Mouse (Mus musculus) heart, adult 2 months (tissue): ENCODE data around the gene Mvb12b. TPM values are rescaled to one million over a fixed set of nuclear protein-coding genes. Genes with fewer than 3 reads are reported as not detected.
A peak's percentile ranks its signal among the peaks of the same experiment; 100 is the strongest.

Source experiments
- DNase-seq, 2 experiments: peaks; one replicate each; pipeline ENCODE4 v3.0.0; 2021
- H3K27ac ChIP-seq: fragments of 200-600 bp; 2 replicates; pipeline ENCODE4 v1.8.1; 2022
- H3K27me3 ChIP-seq: fragments of 200-500 bp; 2 replicates; pipeline ENCODE4 v1.6.1; 2012; ENCODE audit warnings: mild to moderate bottlenecking, low read length, inconsistent platforms, mixed read lengths; ENCODE audit not compliant: control insufficient read depth, insufficient read depth
- H3K36me3 ChIP-seq: fragments of 200-500 bp; 2 replicates; pipeline ENCODE4 v1.6.1; 2012; ENCODE audit warnings: low read length, inconsistent platforms; ENCODE audit not compliant: control insufficient read depth, insufficient read depth
- H3K4me1 ChIP-seq: fragments of 200-500 bp; 2 replicates; pipeline ENCODE4 v1.6.1; 2011; ENCODE audit warnings: low read length; ENCODE audit not compliant: control insufficient read depth, insufficient read depth
- H3K4me3 ChIP-seq: fragments of 200-600 bp; 2 replicates; pipeline ENCODE4 v1.8.1; 2022
- H3K79me2 ChIP-seq: fragments of 200-500 bp; replicated peaks from 2 replicates; pipeline ENCODE4 v1.6.1; 2012; ENCODE audit warnings: mild to moderate bottlenecking, inconsistent platforms, low read length, moderate library complexity, mixed read lengths; ENCODE audit not compliant: control insufficient read depth, insufficient read depth
- H3K9ac ChIP-seq: fragments of 200-500 bp; 2 replicates; pipeline ENCODE4 v1.6.1; 2012; ENCODE audit warnings: low read depth, mild to moderate bottlenecking, control low read depth, inconsistent platforms, low read length, mixed read lengths
- CTCF ChIP-seq: fragments of 200-600 bp; IDR thresholded peaks from 2 replicates; pipeline ENCODE4 v1.8.1; 2022; ENCODE audit warnings: antibody characterized with exemption, mild to moderate bottlenecking, moderate library complexity
- EP300 ChIP-seq: fragments of 200-500 bp; IDR thresholded peaks from 2 replicates; pipeline ENCODE4 v1.6.1; 2011; ENCODE audit warnings: low read depth, low read length, control low read depth; ENCODE audit not compliant: insufficient read depth
- POLR2A ChIP-seq: fragments of 200-500 bp; IDR thresholded peaks from 2 replicates; pipeline ENCODE4 v1.6.1; 2011; ENCODE audit warnings: mild to moderate bottlenecking, low read depth, low read length, control low read depth; ENCODE audit not compliant: insufficient read depth
- WGBS: fragments of 180-500 bp; shearing (Covaris S2); methylation state at CpG from one replicate; pipeline ENCODE4 v1.1.7; 2018; 5-methylcytosine and 5-hydroxymethylcytosine counted together
- intact Hi-C: fragments of 180-260 bp; cut with DNase I; formaldehyde crosslinking; loops from one replicate; pipeline ENCODE4 v1.15.1; 2025
- polyA plus RNA-seq: library from polyadenylated mRNA; depleted of rRNA; stranded (reverse); fragments of >200 nt; gene quantifications from 2 replicates; pipeline ENCODE4 v1.2.3, GENCODE M21; 2012
- total RNA-seq, 2 experiments: library from RNA; stranded (reverse); gene quantifications; 2 replicates each; pipeline ENCODE4 v1.2.3; 2021

The Mvb12b gene
- total and polyA plus RNA-seq, 3 experiments: 17.8 to 21.6 (median 20.4) TPM

- H3K4me3 ChIP-seq: no peak overlapping the region
- H3K79me2 ChIP-seq: no peaks in the 10 kb centered on the region
- no peaks in the 10 kb centered on the region for H3K4me1 ChIP-seq
- no peak for DNase-seq
- 83% methylated on average over 3 of the region's 3 CpGs for WGBS
- TF ChIP-seq POLR2A (no peak), CTCF (peak; percentile 39)
- H3K9ac ChIP-seq: no peak overlapping the region
- H3K36me3 ChIP-seq: no peaks in the 10 kb centered on the region
- intact Hi-C loops: no loop called here
- no peaks in the 10 kb centered on the region for H3K27me3 ChIP-seq
- no peak overlapping the region for H3K27ac ChIP-seq
Measured at GRCm38 (mm10) chr2:33893151-33893550, 5.4 kb upstream of the Mvb12b start.

GRCm38 (mm10) chr2:33892354-33892753 is 4.6 kb upstream of the Mvb12b start:
- WGBS: 60% methylated on average over 7 of the region's 7 CpGs
- Histone ChIP-seq H3K36me3 (no peaks in the 10 kb centered on the region), H3K27me3 (no peaks in the 10 kb centered on the region), H3K79me2 (no peaks in the 10 kb centered on the region), H3K27ac (no peak overlapping the region), H3K4me1 (peaks cover 2% of the 10 kb centered on the region), H3K4me3 (no peak overlapping the region), H3K9ac (no peak overlapping the region)
- TF ChIP-seq POLR2A (no peak), CTCF (no peak), EP300 (no peak)
- no peak for DNase-seq
- intact Hi-C loops: no loop called here

- Histone ChIP-seq H3K79me2 (no peaks in the 10 kb centered on the region), H3K4me1 (peaks cover 12% of the 10 kb centered on the region), H3K4me3 (no peak overlapping the region; the same call in 1 of the 2 replicates), H3K27me3 (no peaks in the 10 kb centered on the region), H3K9ac (peak overlapping the region; percentile 94), H3K27ac (no peak overlapping the region; the same call in 1 of the 2 replicates), H3K36me3 (no peaks in the 10 kb centered on the region)
- intact Hi-C loops: loop anchor here (5.0 kb wide), 1 partner anchor 61 kb away; no protein-coding TSS in a partner anchor
- no peak for DNase-seq
- no peak for TF ChIP-seq EP300
- TF ChIP-seq CTCF: no peak
- WGBS: 61% methylated on average over 6 of the region's 6 CpGs
Measured at GRCm38 (mm10) chr2:33888100-33888385, 297 bp upstream of the Mvb12b start.

GRCm38 (mm10) chr2:33886386-33887327 is 1.1 kb downstream of the Mvb12b start:
- Histone ChIP-seq H3K4me1 (peaks cover 12% of the 10 kb centered on the region), H3K9ac (peak overlapping the region; percentile 94), H3K36me3 (no peaks in the 10 kb centered on the region), H3K27ac (peak overlapping the region; percentile 27), H3K79me2 (peaks cover 1% of the 10 kb centered on the region; the same call in 1 of the 2 replicates), H3K4me3 (peak overlapping the region; percentile 91), H3K27me3 (no peaks in the 10 kb centered on the region)
- 4% methylated on average over 51 of the region's 51 CpGs for WGBS
- peak in 1 of 2 experiments; percentile 17 for DNase-seq
- intact Hi-C loops: loop anchor here (2.0 to 5.0 kb wide), 2 partner anchors 16 to 59 kb away; no protein-coding TSS in a partner anchor
- TF ChIP-seq EP300: no peak
- no peak for TF ChIP-seq CTCF
- TF ChIP-seq POLR2A: no peak

GRCm38 (mm10) chr2:33885264-33885651 is 2.5 kb downstream of the Mvb12b start:
- Histone ChIP-seq H3K4me1 (peaks cover 13% of the 10 kb centered on the region), H3K36me3 (no peaks in the 10 kb centered on the region), H3K9ac (no peak overlapping the region), H3K27ac (no peak overlapping the region; the same call in 1 of the 2 replicates), H3K27me3 (no peaks in the 10 kb centered on the region), H3K79me2 (peaks cover 5% of the 10 kb centered on the region; the same call in 1 of the 2 replicates), H3K4me3 (no peak overlapping the region)
- 68% methylated on average over 3 of the region's 3 CpGs for WGBS
- intact Hi-C loops: loop anchor here (5.0 kb wide), 1 partner anchor 58 kb away; no protein-coding TSS in a partner anchor
- TF ChIP-seq EP300 (no peak), CTCF (no peak), POLR2A (no peak)
- no peak for DNase-seq
